Mouse (Mus musculus) heart, postnatal 0 days (tissue): Measurements from ENCODE around the gene Myh2. TPM values are rescaled to one million over a fixed set of nuclear protein-coding genes. Genes with fewer than 3 reads are reported as not detected.

Experiments used
- ATAC-seq: fragments of 200-750 bp; cut with Nextera tagmentation; 2 replicates; pipeline ENCODE4 v1.8.0; 2017; ENCODE audit warnings: low read depth, moderate number of reproducible peaks, moderate library complexity; ENCODE audit not compliant: insufficient read depth
- DNase-seq: peaks from one replicate; pipeline ENCODE4 v3.0.0-alpha.2; 2016; ENCODE audit warnings: low spot score
- H3K27ac ChIP-seq: fragments of 300-500 bp; sonication (generic); 2 replicates; pipeline ENCODE4 v1.5.1; 2014; ENCODE audit warnings: low read depth, mild to moderate bottlenecking
- H3K27me3 ChIP-seq: fragments of 300-500 bp; sonication (generic); 2 replicates; pipeline ENCODE4 v1.6.1; 2014; ENCODE audit warnings: low read length, mixed read lengths; ENCODE audit not compliant: control insufficient read depth, insufficient read depth
- H3K36me3 ChIP-seq: fragments of 300-500 bp; sonication (generic); replicated peaks from 2 replicates; pipeline ENCODE4 v1.6.1; 2014; ENCODE audit warnings: low read length, mixed read lengths; ENCODE audit not compliant: control insufficient read depth, insufficient read depth
- H3K4me1 ChIP-seq: fragments of 300-500 bp; sonication (generic); 2 replicates; pipeline ENCODE4 v1.6.1; 2014; ENCODE audit warnings: antibody characterized with exemption; ENCODE audit not compliant: control insufficient read depth, insufficient read depth
- H3K4me2 ChIP-seq: fragments of 300-500 bp; sonication (generic); 2 replicates; pipeline ENCODE4 v1.6.1; 2014; ENCODE audit warnings: low read depth, mild to moderate bottlenecking, low read length, moderate library complexity
- H3K4me3 ChIP-seq: fragments of 300-500 bp; sonication (generic); 2 replicates; pipeline ENCODE4 v1.5.1; 2014; ENCODE audit warnings: low read depth, low read length
- H3K9ac ChIP-seq: fragments of 300-500 bp; sonication (generic); replicated peaks from 2 replicates; pipeline ENCODE4 v1.6.1; 2014; ENCODE audit warnings: low read depth, low read length, mixed read lengths
- H3K9me3 ChIP-seq: fragments of 300-500 bp; sonication (generic); replicated peaks from 2 replicates; pipeline ENCODE4 v1.6.1; 2016; ENCODE audit warnings: low read length; ENCODE audit not compliant: control insufficient read depth
- CTCF ChIP-seq: IDR thresholded peaks from 2 replicates; pipeline ENCODE4 v1.5.1; 2016; ENCODE audit warnings: antibody characterized with exemption, control low read depth, low read depth
- EP300 ChIP-seq: IDR thresholded peaks from 2 replicates; pipeline ENCODE4 v1.6.1; 2016; ENCODE audit warnings: antibody characterized with exemption, low read depth
- WGBS: fragments of 180-500 bp; shearing (Covaris S2); extraction: QIAGEN DNeasy Blood & Tissue Kit; methylation state at CpG from one replicate; pipeline ENCODE4 v1.1.7; 2014; 5-methylcytosine and 5-hydroxymethylcytosine counted together
- polyA plus RNA-seq: library from polyadenylated mRNA; unstranded; fragments of >200 nt; fragmentation: Nextera tagmentation; extraction: Ambion mirVana; gene quantifications from 2 replicates; pipeline ENCODE4 v1.2.1, GENCODE M21; 2015
- total RNA-seq: library from RNA; depleted of rRNA; stranded (reverse); fragments of >200 nt; gene quantifications from 2 replicates; pipeline ENCODE4 v1.2.3, GENCODE M21; 2014; ENCODE audit warnings: low replicate concordance

Myh2 gene
- total and polyA plus RNA-seq, 2 experiments from 2014 or later: 0.08 TPM; not detected in 1

DNA sequence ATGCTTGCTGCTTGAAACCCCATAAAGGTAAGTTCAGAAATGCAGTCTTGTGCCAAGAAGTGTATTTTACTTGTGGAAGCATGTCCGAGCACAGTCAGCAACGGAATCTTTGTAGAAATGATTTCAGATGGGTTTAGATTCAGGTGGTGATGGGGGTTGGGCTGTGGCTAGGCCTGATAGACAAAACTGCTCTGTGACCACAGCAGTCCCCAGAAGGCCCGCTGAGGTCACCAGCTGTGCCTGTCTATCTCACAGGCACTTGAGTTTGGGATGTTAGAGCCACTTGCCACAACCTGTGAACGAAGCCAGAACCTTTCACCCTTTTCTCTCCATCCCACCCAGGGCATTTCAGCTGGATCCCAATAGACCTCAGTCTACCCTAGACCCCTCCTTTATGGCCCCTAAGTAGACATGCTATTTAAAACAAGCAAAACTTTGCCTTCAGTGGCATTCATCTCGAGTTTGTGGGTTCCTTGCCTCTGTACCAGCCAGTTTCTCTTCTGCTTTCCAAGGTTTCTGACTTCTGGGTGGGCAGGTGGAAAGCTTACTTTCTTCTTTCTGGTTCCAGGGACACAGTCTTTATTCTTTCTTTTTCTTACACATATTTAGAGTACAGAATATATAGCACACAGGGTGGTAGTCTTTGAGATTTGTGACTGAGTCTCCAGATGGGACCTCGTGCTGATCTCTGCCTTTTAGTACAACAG lies 26.1 kb upstream of the Myh2 start:
- Histone ChIP-seq H3K27me3 (no peaks in the 10 kb centered on the region), H3K4me2 (no peak overlapping the region), H3K9ac (no peak overlapping the region), H3K9me3 (no peaks in the 10 kb centered on the region), H3K4me1 (no peaks in the 10 kb centered on the region), H3K27ac (no peak overlapping the region), H3K4me3 (no peak overlapping the region), H3K36me3 (no peaks in the 10 kb centered on the region)
- WGBS: 49% methylated on average over 6 of the region's 6 CpGs
- TF ChIP-seq CTCF: no peak
- no peak for TF ChIP-seq EP300
- ATAC-seq: no peak
- DNase-seq: no peak

DNA sequence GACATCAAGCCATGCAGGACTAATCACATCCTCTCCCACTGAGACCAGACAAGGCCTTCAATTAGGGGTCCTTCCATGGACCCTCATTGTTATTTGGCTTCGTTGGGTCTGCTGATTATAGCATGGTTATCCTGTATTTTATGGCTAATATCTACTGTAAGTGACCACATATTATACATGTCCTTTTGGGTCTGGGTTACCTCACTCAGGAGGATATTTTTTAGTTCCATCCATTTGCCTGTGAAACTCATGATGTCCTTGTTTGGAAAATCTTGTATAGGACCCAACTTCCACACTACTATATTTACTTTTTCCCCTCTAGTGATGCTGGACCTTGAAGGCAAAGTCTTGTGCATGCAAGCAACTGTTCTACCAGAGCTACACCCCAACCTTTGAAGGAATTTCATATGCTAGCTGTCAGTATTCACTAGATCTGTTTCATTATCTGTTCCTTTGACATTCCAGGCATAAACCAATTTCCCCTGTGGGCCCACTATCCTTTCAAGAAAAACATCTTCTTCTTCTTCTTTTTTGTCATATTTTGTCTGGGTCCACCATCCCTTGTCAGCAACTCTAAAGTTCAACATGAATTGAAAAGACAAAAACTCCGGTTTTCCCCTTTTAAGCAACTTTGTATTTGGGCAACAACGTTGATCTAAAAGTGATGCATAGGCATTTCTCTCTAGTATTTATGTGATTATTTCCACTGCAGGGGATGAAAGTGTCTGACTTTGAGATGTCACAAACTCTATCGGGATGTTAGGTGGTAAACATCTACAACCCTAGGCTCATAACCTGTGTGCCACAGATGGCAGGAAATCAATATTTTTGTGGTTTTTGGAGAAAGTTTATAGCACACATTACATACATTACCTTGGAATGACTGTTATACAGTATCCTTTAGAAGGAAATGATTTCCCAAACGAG lies 25.1 kb upstream of the Myh2 start:
- Histone ChIP-seq H3K4me3 (no peak overlapping the region), H3K9me3 (no peaks in the 10 kb centered on the region), H3K4me2 (no peak overlapping the region), H3K9ac (no peak overlapping the region), H3K36me3 (no peaks in the 10 kb centered on the region), H3K27me3 (no peaks in the 10 kb centered on the region), H3K4me1 (no peaks in the 10 kb centered on the region), H3K27ac (no peak overlapping the region)
- WGBS: 77% methylated on average over 5 of the region's 5 CpGs
- ATAC-seq: no peak
- no peak for DNase-seq
- TF ChIP-seq CTCF: no peak
- TF ChIP-seq EP300: no peak

DNA sequence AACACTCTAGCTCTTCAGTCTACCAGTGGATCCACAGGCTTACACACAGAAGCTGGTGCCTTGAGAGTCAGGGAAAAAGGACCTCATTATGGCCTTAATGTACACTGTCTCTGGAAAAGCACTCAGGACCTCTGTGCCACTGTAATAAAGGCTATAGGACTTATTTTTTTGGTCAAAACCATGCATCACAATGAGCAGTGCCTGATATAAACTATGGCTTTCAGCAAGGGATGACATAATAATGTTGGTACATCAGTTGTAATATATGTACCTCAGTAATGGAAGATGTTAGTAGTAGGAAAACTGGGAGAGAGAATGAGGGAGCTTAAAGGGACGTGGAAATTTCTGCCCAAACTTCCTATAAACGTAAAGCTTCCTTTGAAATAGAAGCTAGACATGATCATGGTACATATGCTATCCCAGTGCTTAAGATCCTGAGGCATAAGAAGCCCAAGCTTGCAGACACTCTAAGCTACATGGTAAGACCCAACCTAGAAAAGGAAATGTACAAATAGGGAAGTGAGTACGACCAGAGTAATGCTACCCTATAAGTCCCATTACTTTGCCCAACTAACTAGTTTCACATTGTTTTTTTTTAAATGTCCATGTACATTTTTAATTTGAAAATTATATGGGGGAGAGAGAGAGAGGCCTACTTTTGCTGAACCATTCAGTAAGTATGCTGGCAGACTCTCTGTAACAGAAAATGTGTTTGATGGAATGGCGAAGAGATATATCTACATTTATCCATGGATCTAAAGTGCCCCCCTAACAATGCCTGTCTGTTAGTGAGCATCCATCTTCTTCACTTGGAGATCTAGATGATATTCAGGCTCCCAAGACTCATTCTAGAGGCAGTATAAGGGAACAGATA lies 24.2 kb upstream of the Myh2 start:
- no peak for ATAC-seq

DNA sequence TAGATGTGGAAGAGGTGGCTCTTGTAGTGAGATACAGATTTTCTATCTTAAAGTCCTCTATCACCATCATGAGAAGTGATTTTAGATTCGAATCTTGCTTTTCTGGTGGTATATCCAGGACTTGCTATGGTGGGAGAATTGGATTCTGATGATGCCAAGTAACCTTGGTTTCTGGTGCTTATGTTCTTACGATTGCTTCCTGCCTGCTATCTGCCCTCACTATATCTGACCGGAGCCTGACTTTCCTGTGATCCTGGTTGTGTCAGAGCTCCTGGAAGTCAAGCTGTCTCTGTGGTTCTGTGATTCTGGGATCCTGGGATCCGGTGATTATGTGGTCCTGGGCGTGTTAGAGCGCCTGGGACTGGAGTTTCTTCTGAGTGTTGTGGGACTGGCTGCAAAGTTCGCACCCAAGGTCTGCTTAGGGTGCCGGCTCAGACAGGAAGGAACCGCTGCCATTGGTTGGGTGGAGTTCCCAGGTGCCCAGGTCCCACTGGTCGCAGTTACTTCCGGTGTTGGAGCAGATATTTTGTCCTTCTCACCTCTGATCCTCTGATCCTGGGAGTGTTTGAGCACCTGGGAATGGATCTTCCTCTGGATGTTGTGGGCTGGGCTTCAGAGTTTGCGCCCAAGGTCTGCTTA lies 23.4 kb upstream of the Myh2 start:
- DNase-seq (no peak), ATAC-seq (no peak)
- TF ChIP-seq CTCF (no peak), EP300 (no peak)
- Histone ChIP-seq H3K9me3 (no peaks in the 10 kb centered on the region), H3K4me3 (no peak overlapping the region), H3K36me3 (no peaks in the 10 kb centered on the region), H3K4me2 (no peak overlapping the region), H3K4me1 (no peaks in the 10 kb centered on the region), H3K27me3 (no peaks in the 10 kb centered on the region), H3K9ac (no peak overlapping the region), H3K27ac (no peak overlapping the region)
- WGBS: 74% methylated on average over 12 of the region's 12 CpGs

More for the DNA sequence above, 24.2 kb upstream of the Myh2 start:
- no peaks in the 10 kb centered on the region for H3K4me1 ChIP-seq
- no peak overlapping the region for H3K4me3 ChIP-seq
- no peaks in the 10 kb centered on the region for H3K36me3 ChIP-seq
- no peak for DNase-seq
- no peaks in the 10 kb centered on the region for H3K9me3 ChIP-seq
- H3K27ac ChIP-seq: no peak overlapping the region
- TF ChIP-seq CTCF (no peak), EP300 (no peak)
- no peak overlapping the region for H3K4me2 ChIP-seq
- no peak overlapping the region for H3K9ac ChIP-seq
- 82% methylated on average over 4 of the region's 4 CpGs for WGBS
- no peaks in the 10 kb centered on the region for H3K27me3 ChIP-seq
